Mouse (Mus musculus) midbrain, embryonic 12.5 days (tissue): ENCODE data around the gene Rdh5. TPM values are rescaled to one million over a fixed set of nuclear protein-coding genes. Genes with fewer than 3 reads are reported as not detected.

Source experiments
- ATAC-seq: fragments of 200-750 bp; cut with Nextera tagmentation; 2 replicates; pipeline ENCODE4 v1.8.0; 2017; ENCODE audit warnings: low read depth, moderate TSS enrichment, moderate library complexity; ENCODE audit not compliant: low FRiP score
- H3K27ac ChIP-seq: fragments of 300-500 bp; sonication (generic); replicated peaks from 2 replicates; pipeline ENCODE4 v1.5.1; 2016; ENCODE audit warnings: mild to moderate bottlenecking
- H3K27me3 ChIP-seq: fragments of 300-500 bp; sonication (generic); 2 replicates; pipeline ENCODE4 v1.6.1; 2016; ENCODE audit warnings: mild to moderate bottlenecking
- H3K36me3 ChIP-seq: fragments of 300-500 bp; sonication (generic); 2 replicates; pipeline ENCODE4 v1.6.1; 2016
- H3K4me1 ChIP-seq: fragments of 300-500 bp; sonication (generic); 2 replicates; pipeline ENCODE4 v1.6.1; 2016
- H3K4me2 ChIP-seq: fragments of 300-500 bp; sonication (generic); replicated peaks from 2 replicates; pipeline ENCODE4 v1.6.1; 2016; ENCODE audit warnings: mild to moderate bottlenecking, moderate library complexity
- H3K4me3 ChIP-seq: fragments of 300-500 bp; sonication (generic); 2 replicates; pipeline ENCODE4 v1.5.1; 2016; ENCODE audit warnings: mild to moderate bottlenecking
- H3K9ac ChIP-seq: fragments of 300-500 bp; sonication (generic); replicated peaks from 2 replicates; pipeline ENCODE4 v1.6.1; 2016; ENCODE audit warnings: mild to moderate bottlenecking, moderate library complexity
- H3K9me3 ChIP-seq: fragments of 300-500 bp; sonication (generic); 2 replicates; pipeline ENCODE4 v1.6.1; 2016; ENCODE audit warnings: mild to moderate bottlenecking
- WGBS: fragments of 180-500 bp; shearing (Covaris S2); methylation state at CpG from one replicate; pipeline ENCODE4 v1.1.7; 2016; 5-methylcytosine and 5-hydroxymethylcytosine counted together
- polyA plus RNA-seq: library from polyadenylated mRNA; unstranded; fragments of >200 nt; fragmentation: Nextera tagmentation; extraction: Ambion mirVana; gene quantifications from 2 replicates; pipeline ENCODE4 v1.2.1, GENCODE M21; 2016

Gene Rdh5
- polyA plus RNA-seq, 1 experiment from 2014 or later, result 16.2 TPM

- no peak overlapping the region for H3K4me2 ChIP-seq
- no peak overlapping the region for H3K27ac ChIP-seq
Observed at GRCm38 (mm10) chr10:128938974-128939373, 16.3 kb upstream of the Rdh5 start.

GRCm38 (mm10) chr10:128938457-128938856, 15.8 kb upstream of the Rdh5 start:
- no peak overlapping the region for H3K9ac ChIP-seq
- WGBS, result 86% methylated on average over 9 of the region's 9 CpGs
- H3K27ac ChIP-seq, result no peak overlapping the region
- no peaks in the 10 kb centered on the region for H3K36me3 ChIP-seq
- ATAC-seq, result no peak
- peaks cover 9% of the 10 kb centered on the region for H3K4me1 ChIP-seq
- no peak overlapping the region for H3K4me3 ChIP-seq
- no peak overlapping the region for H3K4me2 ChIP-seq
- H3K9me3 ChIP-seq, result no peaks in the 10 kb centered on the region
- peaks cover 43% of the 10 kb centered on the region for H3K27me3 ChIP-seq

More at GRCm38 (mm10) chr10:128938974-128939373, 16.3 kb upstream of the Rdh5 start:
- Histone ChIP-seq H3K9ac (no peak overlapping the region), H3K4me1 (peaks cover 4% of the 10 kb centered on the region), H3K4me3 (no peak overlapping the region), H3K9me3 (no peaks in the 10 kb centered on the region), H3K27me3 (peaks cover 37% of the 10 kb centered on the region), H3K36me3 (no peaks in the 10 kb centered on the region)
- no peak for ATAC-seq
- WGBS, result 74% methylated on average over 5 of the region's 5 CpGs

- Histone ChIP-seq H3K4me3 (no peak overlapping the region), H3K4me1 (peaks cover 13% of the 10 kb centered on the region), H3K27ac (no peak overlapping the region), H3K36me3 (no peaks in the 10 kb centered on the region), H3K27me3 (peaks cover 48% of the 10 kb centered on the region), H3K9me3 (no peaks in the 10 kb centered on the region), H3K4me2 (no peak overlapping the region), H3K9ac (no peak overlapping the region)
- no peak for ATAC-seq
- 74% methylated on average over 12 of the region's 12 CpGs for WGBS
Observed at GRCm38 (mm10) chr10:128937756-128938390, 15.2 kb upstream of the Rdh5 start.

- no peak overlapping the region for H3K27ac ChIP-seq
- WGBS, result 79% methylated on average over 8 of the region's 8 CpGs
- H3K9ac ChIP-seq, result no peak overlapping the region
- ATAC-seq, result no peak
- H3K9me3 ChIP-seq, result no peaks in the 10 kb centered on the region
- H3K4me3 ChIP-seq, result no peak overlapping the region
- H3K4me1 ChIP-seq, result peaks cover 13% of the 10 kb centered on the region
- peaks cover 68% of the 10 kb centered on the region for H3K27me3 ChIP-seq
- no peak overlapping the region for H3K4me2 ChIP-seq
- H3K36me3 ChIP-seq, result no peaks in the 10 kb centered on the region
Observed at GRCm38 (mm10) chr10:128935826-128936440, 13.2 kb upstream of the Rdh5 start.

GRCm38 (mm10) chr10:128934997-128935787, 12.5 kb upstream of the Rdh5 start:
- Histone ChIP-seq H3K27me3 (peaks cover 70% of the 10 kb centered on the region), H3K9ac (no peak overlapping the region), H3K9me3 (no peaks in the 10 kb centered on the region), H3K4me1 (peaks cover 13% of the 10 kb centered on the region), H3K4me2 (no peak overlapping the region), H3K4me3 (no peak overlapping the region), H3K27ac (no peak overlapping the region), H3K36me3 (no peaks in the 10 kb centered on the region)
- WGBS, result 67% methylated on average over 7 of the region's 7 CpGs
- ATAC-seq, result no peak

GRCm38 (mm10) chr10:128933976-128934721, 11.5 kb upstream of the Rdh5 start:
- no peaks in the 10 kb centered on the region for H3K9me3 ChIP-seq
- no peaks in the 10 kb centered on the region for H3K36me3 ChIP-seq
- peak overlapping the region; percentile 20 for H3K9ac ChIP-seq
- H3K4me3 ChIP-seq, result peak overlapping the region; percentile 44
- H3K27ac ChIP-seq, result no peak overlapping the region
- H3K27me3 ChIP-seq, result peaks cover 77% of the 10 kb centered on the region
- ATAC-seq, result peak; percentile 32
- peak overlapping the region; percentile 85 for H3K4me2 ChIP-seq
- WGBS, result 3% methylated on average over 21 of the region's 21 CpGs
- peaks cover 13% of the 10 kb centered on the region for H3K4me1 ChIP-seq

- peak; percentile 91 for ATAC-seq
- peaks cover 13% of the 10 kb centered on the region for H3K4me1 ChIP-seq
- H3K9ac ChIP-seq, result peak within 1 kb of the TSS; percentile 20
- H3K4me2 ChIP-seq, result peak within 1 kb of the TSS; percentile 85
- no peaks in the 10 kb centered on the region for H3K36me3 ChIP-seq
- H3K27me3 ChIP-seq, result peaks cover 81% of the 10 kb centered on the region
- WGBS, result under 1% methylated on average over 23 of the region's 26 CpGs
- H3K4me3 ChIP-seq, result peak within 1 kb of the TSS; percentile 44
- no peak within 1 kb of the TSS for H3K27ac ChIP-seq
- H3K9me3 ChIP-seq, result no peaks in the 10 kb centered on the region
Observed at GRCm38 (mm10) chr10:128933574-128933973, 10.9 kb upstream of the Rdh5 start, which contains the start of gene Itga7. Itga7 (plus strand) TSS chr10:128933818.

- ATAC-seq, result no peak
- no peak overlapping the region for H3K9ac ChIP-seq
- H3K27ac ChIP-seq, result no peak overlapping the region
- H3K4me1 ChIP-seq, result peaks cover 13% of the 10 kb centered on the region
- H3K4me3 ChIP-seq, result no peak overlapping the region
- H3K36me3 ChIP-seq, result no peaks in the 10 kb centered on the region
- 73% methylated on average over 2 of the region's 2 CpGs for WGBS
- H3K27me3 ChIP-seq, result peaks cover 79% of the 10 kb centered on the region
- H3K9me3 ChIP-seq, result no peaks in the 10 kb centered on the region
- no peak overlapping the region for H3K4me2 ChIP-seq
Observed at GRCm38 (mm10) chr10:128931441-128931840, 8.8 kb upstream of the Rdh5 start.

GRCm38 (mm10) chr10:128929638-128930378, 7.1 kb upstream of the Rdh5 start:
- Histone ChIP-seq H3K4me2 (no peak overlapping the region), H3K36me3 (no peaks in the 10 kb centered on the region), H3K4me1 (peaks cover 13% of the 10 kb centered on the region), H3K9ac (no peak overlapping the region), H3K27me3 (peaks cover 63% of the 10 kb centered on the region), H3K27ac (no peak overlapping the region), H3K9me3 (no peaks in the 10 kb centered on the region), H3K4me3 (no peak overlapping the region)
- WGBS, result 74% methylated on average over 7 of the region's 7 CpGs
- no peak for ATAC-seq

GRCm38 (mm10) chr10:128928356-128928755, 5.7 kb upstream of the Rdh5 start:
- no peak for ATAC-seq
- Histone ChIP-seq H3K4me1 (peaks cover 12% of the 10 kb centered on the region), H3K9me3 (no peaks in the 10 kb centered on the region), H3K36me3 (no peaks in the 10 kb centered on the region), H3K4me2 (no peak overlapping the region), H3K9ac (no peak overlapping the region), H3K4me3 (no peak overlapping the region), H3K27me3 (peaks cover 48% of the 10 kb centered on the region), H3K27ac (no peak overlapping the region)
- 27% methylated on average over 4 of the region's 4 CpGs for WGBS

GRCm38 (mm10) chr10:128923935-128924334, 1.2 kb upstream of the Rdh5 start, which contains the start of gene Bloc1s1:
Bloc1s1 (minus strand) TSS chr10:128924035.
- peak within 1 kb of the TSS; percentile 67 for H3K4me3 ChIP-seq
- no peaks in the 10 kb centered on the region for H3K36me3 ChIP-seq
- peak within 1 kb of the TSS; percentile 89 for H3K27ac ChIP-seq
- H3K4me2 ChIP-seq, result peak within 1 kb of the TSS; percentile 66
- H3K9me3 ChIP-seq, result no peaks in the 10 kb centered on the region
- 73% methylated on average over 9 of the region's 9 CpGs for WGBS
- peak within 1 kb of the TSS; percentile 81 for H3K9ac ChIP-seq
- peaks cover 33% of the 10 kb centered on the region for H3K4me1 ChIP-seq
- no peak for ATAC-seq
- H3K27me3 ChIP-seq, result peaks cover 14% of the 10 kb centered on the region
